Mouse (Mus musculus) heart, embryonic 14.5 days (tissue): Measurements from ENCODE around the gene Lgalsl. TPM values are rescaled to one million over a fixed set of nuclear protein-coding genes. Genes with fewer than 3 reads are reported as not detected.

Experiments used
- ATAC-seq: fragments of 200-750 bp; cut with Nextera tagmentation; 2 replicates; pipeline ENCODE4 v1.8.0; 2017; ENCODE audit warnings: low read depth, moderate TSS enrichment; ENCODE audit not compliant: insufficient number of reproducible peaks, insufficient read depth, low FRiP score
- H3K27ac ChIP-seq, 2 experiments: fragments of 200-500 bp in 1 of 2; fragments of 300-500 bp in 1 of 2; sonication (generic) in 1 of 2; replicated peaks in 1 of 2; 2 replicates each; pipeline ENCODE4 v1.5.1; 2012 to 2014; ENCODE audit warnings: low read depth in 2 of 2, low read length in 2 of 2, control low read depth in 1 of 2, mild to moderate bottlenecking in 1 of 2, mixed read lengths in 1 of 2; ENCODE audit not compliant: control insufficient read depth in 1 of 2, insufficient read depth in 1 of 2
- H3K27me3 ChIP-seq: fragments of 300-500 bp; sonication (generic); 2 replicates; pipeline ENCODE4 v1.6.1; 2014; ENCODE audit warnings: mild to moderate bottlenecking, low read length, control low read depth; ENCODE audit not compliant: control insufficient read depth, insufficient read depth
- H3K36me3 ChIP-seq: fragments of 300-500 bp; sonication (generic); 2 replicates; pipeline ENCODE4 v1.6.1; 2014; ENCODE audit warnings: mild to moderate bottlenecking, control low read depth, low read length, mixed read lengths; ENCODE audit not compliant: control insufficient read depth, insufficient read depth
- H3K4me1 ChIP-seq, 2 experiments: fragments of 200-500 bp in 1 of 2; fragments of 300-500 bp in 1 of 2; sonication (generic) in 1 of 2; 2 replicates each; pipeline ENCODE4 v1.6.1; 2012 to 2014; ENCODE audit warnings: low read length in 2 of 2, control low read depth in 1 of 2, mixed read lengths in 1 of 2; ENCODE audit not compliant: control insufficient read depth in 2 of 2, insufficient read depth in 2 of 2
- H3K4me2 ChIP-seq: fragments of 300-500 bp; sonication (generic); 2 replicates; pipeline ENCODE4 v1.6.1; 2014; ENCODE audit warnings: mild to moderate bottlenecking, low read length
- H3K4me3 ChIP-seq, 2 experiments: fragments of 200-500 bp in 1 of 2; fragments of 300-500 bp in 1 of 2; sonication (generic) in 1 of 2; 2 replicates each; pipeline ENCODE4 v1.5.1; 2012 to 2014; ENCODE audit warnings: low read length in 2 of 2, mild to moderate bottlenecking in 2 of 2, control low read depth in 1 of 2, low read depth in 1 of 2, moderate library complexity in 1 of 2; ENCODE audit not compliant: control insufficient read depth in 1 of 2, insufficient read depth in 1 of 2
- H3K9ac ChIP-seq: fragments of 300-500 bp; sonication (generic); 2 replicates; pipeline ENCODE4 v1.6.1; 2014; ENCODE audit warnings: mild to moderate bottlenecking, low read length
- H3K9me3 ChIP-seq: fragments of 300-500 bp; sonication (generic); 2 replicates; pipeline ENCODE4 v1.6.1; 2016; ENCODE audit warnings: low read length, control low read depth; ENCODE audit not compliant: control insufficient read depth
- WGBS: fragments of 180-500 bp; shearing (Covaris S2); extraction: QIAGEN DNeasy Blood & Tissue Kit; methylation state at CpG from one replicate; pipeline ENCODE4 v1.1.7; 2014; 5-methylcytosine and 5-hydroxymethylcytosine counted together
- polyA plus RNA-seq: library from polyadenylated mRNA; unstranded; fragments of >200 nt; fragmentation: Nextera tagmentation; extraction: Ambion mirVana; gene quantifications from 2 replicates; pipeline ENCODE4 v1.2.1, GENCODE M21; 2014

Lgalsl gene
- polyA plus RNA-seq, 1 experiment from 2014 or later: 37.5 TPM

GRCm38 (mm10) chr11:20865450-20865849, 34.6 kb upstream of the Lgalsl start:
- Histone ChIP-seq H3K4me3 (no peak overlapping the region), H3K27ac (no peak overlapping the region), H3K36me3 (no peaks in the 10 kb centered on the region), H3K27me3 (no peaks in the 10 kb centered on the region), H3K4me1 (peaks cover 6% of the 10 kb centered on the region in 2 experiments), H3K9me3 (no peaks in the 10 kb centered on the region), H3K4me2 (no peak overlapping the region), H3K9ac (no peak overlapping the region)
- 77% methylated on average over 3 of the region's 3 CpGs for WGBS
- no peak for ATAC-seq

DNA sequence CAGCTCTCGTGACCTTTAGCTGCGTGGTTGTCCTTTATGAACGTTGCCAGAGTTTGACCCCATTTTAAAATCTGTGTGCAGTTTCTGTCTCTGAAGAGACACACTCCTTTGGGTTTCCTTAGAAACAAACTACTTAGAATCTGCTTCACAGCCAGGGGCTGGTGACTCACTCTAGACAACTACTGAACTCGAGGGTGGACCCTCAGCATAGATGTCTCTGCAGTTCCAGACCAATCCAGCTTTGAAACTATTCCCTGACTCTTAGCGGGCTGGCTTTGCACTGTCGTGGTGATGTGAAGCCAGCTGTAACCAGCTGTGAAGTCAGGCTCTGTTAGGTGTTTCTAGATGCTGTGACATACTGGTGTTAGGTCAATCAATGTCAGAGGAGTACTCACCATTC, 33.8 kb upstream of the Lgalsl start:
- no peaks in the 10 kb centered on the region for H3K36me3 ChIP-seq
- H3K9ac ChIP-seq: no peak overlapping the region
- no peak overlapping the region for H3K27ac ChIP-seq
- H3K4me3 ChIP-seq: no peak overlapping the region
- 65% methylated on average over 6 of the region's 6 CpGs for WGBS
- no peak overlapping the region for H3K4me2 ChIP-seq
- H3K9me3 ChIP-seq: no peaks in the 10 kb centered on the region
- H3K27me3 ChIP-seq: no peaks in the 10 kb centered on the region
- peaks cover 3 to 4% of the 10 kb centered on the region in 2 experiments; a peak in 3 of 4 replicates for H3K4me1 ChIP-seq
- no peak for ATAC-seq

DNA sequence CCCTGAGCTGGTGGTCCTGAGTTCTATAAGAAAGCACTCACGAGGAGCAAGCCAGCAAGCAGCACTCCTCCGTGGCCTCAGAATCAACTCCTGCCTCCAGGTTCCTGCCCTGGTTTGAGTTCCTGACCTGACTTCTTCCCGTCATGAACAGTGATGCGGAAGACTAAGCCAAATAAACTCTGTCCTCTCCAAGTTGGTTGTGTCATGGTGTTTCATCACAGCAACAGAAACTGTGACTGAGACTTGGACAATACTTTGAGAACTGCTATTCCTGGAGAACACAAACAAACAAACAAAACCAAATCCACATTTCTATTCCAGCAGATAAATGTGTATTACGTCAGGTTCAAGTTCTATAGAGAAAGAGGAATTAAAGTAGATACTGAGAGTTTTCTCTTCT, 31.2 kb upstream of the Lgalsl start:
- no peak overlapping the region for H3K4me3 ChIP-seq
- no peaks in the 10 kb centered on the region for H3K36me3 ChIP-seq
- H3K4me1 ChIP-seq: peaks cover 9 to 17% of the 10 kb centered on the region in 2 experiments
- H3K9ac ChIP-seq: no peak overlapping the region
- H3K4me2 ChIP-seq: no peak overlapping the region
- H3K27ac ChIP-seq: no peak overlapping the region
- ATAC-seq: no peak
- WGBS: 84% methylated on average over 5 of the region's 5 CpGs
- no peaks in the 10 kb centered on the region for H3K27me3 ChIP-seq
- H3K9me3 ChIP-seq: no peaks in the 10 kb centered on the region

DNA sequence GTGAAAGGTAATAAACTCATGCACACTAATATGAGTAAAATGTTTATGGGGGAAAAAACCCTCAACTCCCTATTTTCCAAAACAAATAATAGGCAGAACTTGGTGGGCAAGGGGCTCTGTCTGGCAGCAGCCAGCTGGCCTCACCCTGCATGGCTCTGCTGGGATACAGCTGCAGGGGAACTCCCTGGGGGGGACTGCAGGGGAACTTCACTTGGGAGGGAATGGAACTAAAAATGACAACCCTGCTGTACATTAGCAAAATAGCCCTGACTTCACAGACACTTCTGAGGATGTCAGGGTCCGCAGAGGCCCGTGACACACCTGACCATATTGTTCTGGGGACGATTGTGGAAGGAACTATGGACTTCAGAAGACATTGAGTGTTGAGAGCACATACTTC, 29.5 kb upstream of the Lgalsl start:
- Histone ChIP-seq H3K27me3 (no peaks in the 10 kb centered on the region), H3K9me3 (no peaks in the 10 kb centered on the region), H3K36me3 (no peaks in the 10 kb centered on the region), H3K27ac (no peak overlapping the region), H3K9ac (no peak overlapping the region), H3K4me1 (peaks cover 15 to 27% of the 10 kb centered on the region in 2 experiments), H3K4me3 (no peak overlapping the region), H3K4me2 (no peak overlapping the region)
- ATAC-seq: no peak
- 94% methylated on average over 3 of the region's 3 CpGs for WGBS

- Histone ChIP-seq H3K36me3 (no peaks in the 10 kb centered on the region), H3K27ac (peak overlapping the region in 1 of 2 experiments; percentile 92; a peak in 2 of 4 replicates), H3K4me3 (0 out of 4 replicates have a peak overlapping the region, but pooled peaks of 1 of the 2 experiments have one; percentile 15), H3K9ac (no peak overlapping the region), H3K9me3 (no peaks in the 10 kb centered on the region), H3K27me3 (no peaks in the 10 kb centered on the region), H3K4me2 (peak overlapping the region; percentile 54), H3K4me1 (peaks cover 17 to 31% of the 10 kb centered on the region in 2 experiments)
- no peak for ATAC-seq
- WGBS: 69% methylated on average over 6 of the region's 6 CpGs
Measured at GRCm38 (mm10) chr11:20859858-20860257, 29.0 kb upstream of the Lgalsl start.

GRCm38 (mm10) chr11:20858921-20859668, 28.2 kb upstream of the Lgalsl start:
- Histone ChIP-seq H3K36me3 (no peaks in the 10 kb centered on the region), H3K4me2 (peak overlapping the region; percentile 54), H3K9ac (peak overlapping the region; percentile 10; the same call in 1 of the 2 replicates)

DNA sequence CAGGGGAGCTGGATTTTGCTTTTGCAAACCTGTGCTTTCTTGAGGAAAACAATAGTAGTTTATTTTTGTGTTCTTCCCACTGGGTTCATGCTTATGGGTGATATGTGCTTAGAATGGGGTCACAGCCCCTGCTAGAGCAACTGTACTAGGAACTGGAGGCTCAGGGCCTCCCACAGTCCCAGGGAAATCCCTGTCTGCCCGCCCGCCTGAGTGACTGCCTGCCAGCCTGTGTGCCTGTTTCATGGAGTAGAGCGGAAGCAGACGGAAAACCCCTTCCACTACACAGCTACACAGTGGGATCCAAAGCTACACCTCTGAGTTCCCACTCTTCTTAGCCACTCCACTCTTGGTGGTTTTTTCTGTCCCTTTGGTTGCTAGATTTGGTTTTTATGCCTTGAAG, 27.1 kb upstream of the Lgalsl start:
- ATAC-seq: no peak
- Histone ChIP-seq H3K9me3 (no peaks in the 10 kb centered on the region), H3K27ac (no peak overlapping the region), H3K4me1 (peaks cover 17 to 31% of the 10 kb centered on the region in 2 experiments), H3K4me3 (no peak overlapping the region), H3K36me3 (no peaks in the 10 kb centered on the region), H3K4me2 (no peak overlapping the region), H3K9ac (no peak overlapping the region), H3K27me3 (no peaks in the 10 kb centered on the region)
- WGBS: 93% methylated on average over 4 of the region's 4 CpGs

More at GRCm38 (mm10) chr11:20858921-20859668, 28.2 kb upstream of the Lgalsl start:
- Histone ChIP-seq H3K27ac (peak overlapping the region; percentile 88 to 92), H3K4me3 (peak overlapping the region in 1 of 2 experiments; percentile 15; a peak in 1 of 4 replicates), H3K4me1 (peaks cover 17 to 31% of the 10 kb centered on the region in 2 experiments), H3K9me3 (no peaks in the 10 kb centered on the region), H3K27me3 (no peaks in the 10 kb centered on the region)
- WGBS: 10% methylated on average over 9 of the region's 9 CpGs
- peak; percentile 66 for ATAC-seq
